ENCODE assay signal across 13 mouse cellular contexts in the genomic region with DNA sequence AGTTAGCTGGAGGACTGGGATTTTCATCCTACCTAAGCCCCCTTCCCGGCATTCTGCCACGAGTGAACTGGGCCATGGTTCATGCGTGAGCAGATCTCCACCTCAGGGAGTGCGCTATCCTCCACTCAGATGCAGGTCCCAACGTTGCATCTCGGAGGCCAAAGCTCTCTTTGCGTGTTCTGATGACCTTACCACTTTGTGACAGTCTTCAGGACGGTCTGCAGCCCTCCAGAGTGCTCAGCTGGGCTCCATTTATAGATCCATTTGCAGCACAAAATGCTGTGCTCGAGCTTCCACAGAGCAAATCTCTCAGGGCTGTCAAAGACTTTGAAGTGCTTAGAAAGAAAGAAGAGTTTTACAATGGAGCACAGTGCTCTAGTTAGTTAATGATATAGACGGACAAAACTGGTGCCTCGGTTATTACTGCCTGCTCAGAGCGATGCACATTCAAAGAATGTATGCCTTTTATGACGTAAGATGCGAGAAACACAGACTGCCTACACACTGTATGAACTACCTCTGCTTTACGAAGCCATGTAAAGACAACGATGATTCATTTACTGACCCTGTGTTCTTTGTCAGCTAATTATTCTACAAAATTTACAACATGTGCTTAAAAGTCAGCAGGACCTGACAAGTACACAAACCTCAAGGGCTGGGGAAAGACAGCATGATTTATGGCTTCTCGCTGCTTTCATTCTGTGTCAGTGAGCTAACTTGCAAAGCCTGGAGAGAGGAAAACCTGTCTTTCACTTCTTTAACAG.
A peak's percentile ranks its signal among the peaks of the same experiment; 100 is the strongest.
DNase-seq lines count a peak whose midpoint lies in the region; ATAC-seq lines count a peak whose summit lies in the region.
"Had no signal": no experiment of that assay in that cellular context is flagged by ENCODE, and none has a peak within 500 bp of the region (broad histone marks: within the 10 kb centered on the region; RNA-seq: fewer than 3 reads in every experiment).

No protein-coding gene starts in this region.

- no peaks in the 10 kb centered on the region for H3K4me1 ChIP-seq in heart, embryonic 10.5 days
- 0 out of 2 replicates have a peak, but pooled peaks cover 4% of the 10 kb centered on the region for H3K4me1 ChIP-seq in hindbrain, embryonic 12.5 days
- no peaks in the 10 kb centered on the region for H3K4me1 ChIP-seq in liver, embryonic 11.5 days (replicated peaks; ENCODE audit: control insufficient read depth, insufficient read depth, low read length)

- no peak overlapping the region for H3K27ac ChIP-seq in heart, embryonic 10.5 days
- H3K27ac ChIP-seq in hindbrain, embryonic 12.5 days, result no peak overlapping the region
- H3K27ac ChIP-seq in liver, embryonic 11.5 days (ENCODE audit: low read depth, low read length), result no peak overlapping the region
- H3K27ac ChIP-seq: left cerebral cortex, adult 2 months had no signal

- peak overlapping the region; percentile 35 for H3K4me2 ChIP-seq in hindbrain, embryonic 12.5 days (replicated peaks)
- no peak overlapping the region for H3K4me2 ChIP-seq in liver, embryonic 11.5 days

- no peaks in the 10 kb centered on the region for H3K27me3 ChIP-seq in heart, embryonic 10.5 days (ENCODE audit: insufficient read depth, poor library complexity, severe bottlenecking)
- no peaks in the 10 kb centered on the region for H3K27me3 ChIP-seq in hindbrain, embryonic 12.5 days
- no peaks in the 10 kb centered on the region for H3K27me3 ChIP-seq in liver, embryonic 11.5 days (replicated peaks; ENCODE audit: control insufficient read depth, insufficient read depth, low read length)
- H3K27me3 ChIP-seq: CH12.LX had no signal

- H3K9ac ChIP-seq in hindbrain, embryonic 12.5 days, result no peak overlapping the region
- H3K9ac ChIP-seq in liver, embryonic 11.5 days (ENCODE audit: low read depth, low read length), result no peak overlapping the region

- no peaks in the 10 kb centered on the region for H3K9me3 ChIP-seq in heart, embryonic 10.5 days
- H3K9me3 ChIP-seq in hindbrain, embryonic 12.5 days (replicated peaks), result no peaks in the 10 kb centered on the region
- no peaks in the 10 kb centered on the region for H3K9me3 ChIP-seq in liver, embryonic 11.5 days (ENCODE audit: control insufficient read depth, low read length)

- H3K4me3 ChIP-seq in heart, embryonic 10.5 days, result no peak overlapping the region
- H3K4me3 ChIP-seq in hindbrain, embryonic 12.5 days, result no peak overlapping the region
- no peak overlapping the region for H3K4me3 ChIP-seq in liver, embryonic 11.5 days (ENCODE audit: low read depth, low read length)
- H3K4me3 ChIP-seq: left cerebral cortex, adult 2 months had no signal

- no peaks in the 10 kb centered on the region for H3K36me3 ChIP-seq in heart, embryonic 10.5 days
- no peaks in the 10 kb centered on the region for H3K36me3 ChIP-seq in hindbrain, embryonic 12.5 days
- H3K36me3 ChIP-seq in liver, embryonic 11.5 days (ENCODE audit: control insufficient read depth, insufficient read depth, low read length), result no peaks in the 10 kb centered on the region

- ATAC-seq in hindbrain, embryonic 12.5 days (ENCODE audit: low FRiP score), result peak; percentile 68
- ATAC-seq in liver, embryonic 11.5 days (replicated peaks; ENCODE audit: low FRiP score), result no peak

- peak; percentile 70 for DNase-seq in heart, adult 11 months
- no peak for DNase-seq in heart, embryonic 10.5 days (ENCODE audit: low spot score)
- DNase-seq in brain, adult 2 months (ENCODE audit: low read depth, low spot score), result peak; percentile 14
- peak; percentile 90 for DNase-seq in mesoderm, embryonic 11.5 days (ENCODE audit: low read depth, low spot score)
- DNase-seq in cerebellum, adult 9-11 months, result no peak
- no peak for DNase-seq in cerebellum, adult 9-10 months
- no peak for DNase-seq in liver, embryonic 11.5 days (ENCODE audit: low spot score)
- DNase-seq: cerebellum, adult 11-12 months; heart, postnatal 14 days; thymus, postnatal 4 days had no signal

- WGBS in heart, embryonic 10.5 days, result 57% methylated on average over 17 of the region's 17 CpGs
- WGBS in hindbrain, embryonic 12.5 days, result 42% methylated on average over 17 of the region's 17 CpGs
- WGBS in liver, embryonic 11.5 days, result 61% methylated on average over 17 of the region's 17 CpGs

Comparison
In these comparisons a context has a peak if more than half of its experiments do, and no peak if none do; other contexts are left out.
1. DNase-seq: peak in heart, adult 11 months (single experiment), brain, adult 2 months (single experiment) and mesoderm, embryonic 11.5 days (single experiment); none in heart, embryonic 10.5 days (single experiment), cerebellum, adult 9-11 months (single experiment), cerebellum, adult 9-10 months (single experiment) and liver, embryonic 11.5 days (single experiment).